Mouse (Mus musculus) intestine, embryonic 16.5 days (tissue): ENCODE results near the gene Tmem44. TPM values are rescaled to one million over a fixed set of nuclear protein-coding genes. Genes with fewer than 3 reads are reported as not detected.

Experiments used
- ATAC-seq: fragments of 200-750 bp; cut with Nextera tagmentation; 2 replicates; pipeline ENCODE4 v1.8.0; 2017; ENCODE audit warnings: moderate TSS enrichment, moderate library complexity
- H3K27ac ChIP-seq: fragments of 300-500 bp; sonication (generic); 2 replicates; pipeline ENCODE4 v1.5.1; 2014; ENCODE audit warnings: mild to moderate bottlenecking, low read length
- H3K27me3 ChIP-seq: fragments of 300-500 bp; sonication (generic); replicated peaks from 2 replicates; pipeline ENCODE4 v1.6.1; 2014; ENCODE audit warnings: low read length, control low read depth, mixed read lengths; ENCODE audit not compliant: control insufficient read depth, insufficient read depth
- H3K36me3 ChIP-seq: fragments of 300-500 bp; sonication (generic); 2 replicates; pipeline ENCODE4 v1.6.1; 2014; ENCODE audit warnings: low read length, control low read depth; ENCODE audit not compliant: control insufficient read depth, insufficient read depth
- H3K4me1 ChIP-seq: fragments of 300-500 bp; sonication (generic); 2 replicates; pipeline ENCODE4 v1.6.1; 2014; ENCODE audit warnings: low read length, control low read depth, mixed read lengths; ENCODE audit not compliant: control insufficient read depth, insufficient read depth
- H3K4me2 ChIP-seq: fragments of 300-500 bp; sonication (generic); 2 replicates; pipeline ENCODE4 v1.6.1; 2014; ENCODE audit warnings: low read depth, low read length, control low read depth
- H3K4me3 ChIP-seq: fragments of 300-500 bp; sonication (generic); 2 replicates; pipeline ENCODE4 v1.5.1; 2014; ENCODE audit warnings: mild to moderate bottlenecking, low read length
- H3K9ac ChIP-seq: fragments of 300-500 bp; sonication (generic); 2 replicates; pipeline ENCODE4 v1.6.1; 2014; ENCODE audit warnings: low read depth, low read length
- H3K9me3 ChIP-seq: fragments of 300-500 bp; sonication (generic); 2 replicates; pipeline ENCODE4 v1.6.1; 2016; ENCODE audit warnings: low read length, control low read depth; ENCODE audit not compliant: control insufficient read depth
- whole genome bisulfite sequencing: fragments of 180-500 bp; shearing (Covaris S2); extraction: QIAGEN DNeasy Blood & Tissue Kit; methylation state at CpG from one replicate; pipeline ENCODE4 v1.1.7; 2014; 5-methylcytosine and 5-hydroxymethylcytosine counted together
- polyA plus RNA-seq: library from polyadenylated mRNA; unstranded; fragments of >200 nt; fragmentation: Nextera tagmentation; extraction: Ambion mirVana; gene quantifications from 2 replicates; pipeline ENCODE4 v1.2.1, GENCODE M21; 2015

The Tmem44 gene
- polyA plus RNA-seq, 1 experiment from 2014 or later, result 8.4 TPM

GRCm38 (mm10) chr16:30505311-30506031 lies 45.2 kb downstream of the Tmem44 start:
- peaks cover 28% of the 10 kb centered on the region for H3K4me1 ChIP-seq
- H3K27ac ChIP-seq, result no peak overlapping the region
- no peaks in the 10 kb centered on the region for H3K36me3 ChIP-seq
- no peak overlapping the region for H3K9ac ChIP-seq
- 83% methylated on average over 11 of the region's 11 CpGs for WGBS
- H3K4me2 ChIP-seq, result no peak overlapping the region
- H3K9me3 ChIP-seq, result no peaks in the 10 kb centered on the region
- no peak for ATAC-seq
- H3K27me3 ChIP-seq, result no peaks in the 10 kb centered on the region
- no peak overlapping the region for H3K4me3 ChIP-seq

DNA sequence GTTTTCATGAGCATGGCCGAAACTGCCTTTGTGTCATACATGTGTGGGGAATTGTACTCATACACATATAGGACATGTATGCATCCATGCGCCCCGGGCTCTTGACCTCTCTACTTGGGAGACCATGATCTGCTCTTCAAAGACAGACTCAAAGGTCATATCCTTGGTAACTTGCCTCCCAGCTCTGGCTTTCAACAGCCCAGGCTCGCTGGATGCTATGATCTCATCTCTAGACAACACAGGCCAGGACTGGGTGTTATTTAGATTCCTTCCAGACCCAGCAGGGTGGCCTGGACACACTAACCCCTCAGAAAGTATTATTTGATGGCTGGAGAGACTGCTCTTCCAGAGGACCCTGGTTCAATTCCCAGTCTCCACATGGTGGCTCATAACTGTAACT lies 45.8 kb downstream of the Tmem44 start:
- ATAC-seq, result no peak
- Histone ChIP-seq H3K4me2 (no peak overlapping the region), H3K4me1 (peaks cover 22% of the 10 kb centered on the region), H3K36me3 (no peaks in the 10 kb centered on the region), H3K27me3 (no peaks in the 10 kb centered on the region), H3K4me3 (no peak overlapping the region), H3K27ac (no peak overlapping the region), H3K9ac (no peak overlapping the region), H3K9me3 (no peaks in the 10 kb centered on the region)
- whole genome bisulfite sequencing, result 72% methylated on average over 4 of the region's 4 CpGs

GRCm38 (mm10) chr16:30503958-30504357 lies 46.7 kb downstream of the Tmem44 start:
- Histone ChIP-seq H3K27ac (no peak overlapping the region), H3K4me2 (no peak overlapping the region), H3K9ac (no peak overlapping the region), H3K9me3 (no peaks in the 10 kb centered on the region), H3K27me3 (no peaks in the 10 kb centered on the region), H3K4me1 (peaks cover 22% of the 10 kb centered on the region), H3K36me3 (no peaks in the 10 kb centered on the region), H3K4me3 (no peak overlapping the region)
- ATAC-seq, result peak; percentile 41
- 14% methylated on average over 15 of the region's 15 CpGs for WGBS

DNA sequence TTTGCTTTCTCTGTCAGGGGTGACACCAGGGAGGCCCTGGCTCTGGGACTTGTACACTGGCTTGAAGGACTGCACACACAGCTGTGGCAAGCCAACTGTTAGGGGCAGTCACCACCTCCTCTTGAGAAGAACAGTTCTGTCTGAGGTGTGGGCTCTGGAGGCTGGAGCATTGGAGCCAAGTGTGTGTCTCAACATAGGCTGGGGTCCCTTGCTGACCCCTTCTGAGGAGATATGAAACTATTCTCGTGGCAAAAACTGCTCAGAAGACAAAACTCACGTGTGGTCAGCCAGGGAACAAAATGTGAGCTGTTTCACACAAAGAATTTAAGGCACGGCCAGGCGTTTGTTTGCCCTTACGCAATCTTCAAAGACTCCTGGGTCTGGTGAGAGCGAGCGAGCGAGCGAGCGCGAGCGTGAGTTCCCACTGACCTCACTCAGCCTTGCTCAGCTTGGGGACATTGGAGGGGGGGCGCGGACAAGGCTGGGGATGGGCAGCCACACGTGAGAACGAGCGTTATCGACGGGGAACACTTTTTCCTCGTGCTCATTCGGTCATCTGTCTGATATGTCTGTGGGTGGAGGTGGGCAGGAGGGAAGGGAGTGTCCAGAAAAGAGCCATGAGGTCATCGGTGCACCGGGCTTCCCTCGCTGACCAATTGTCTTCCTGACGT lies 48.3 kb downstream of the Tmem44 start:
- 15% methylated on average over 25 of the region's 25 CpGs for WGBS
- peak overlapping the region; percentile 66 for H3K27ac ChIP-seq

GRCm38 (mm10) chr16:30501621-30502020 lies 49.0 kb downstream of the Tmem44 start:
- H3K27me3 ChIP-seq, result no peaks in the 10 kb centered on the region
- no peak overlapping the region for H3K4me2 ChIP-seq
- no peak overlapping the region for H3K27ac ChIP-seq
- no peaks in the 10 kb centered on the region for H3K9me3 ChIP-seq
- 60% methylated on average over 5 of the region's 5 CpGs for WGBS
- H3K4me1 ChIP-seq, result peaks cover 19% of the 10 kb centered on the region
- ATAC-seq, result no peak
- H3K4me3 ChIP-seq, result no peak overlapping the region
- H3K9ac ChIP-seq, result no peak overlapping the region
- no peaks in the 10 kb centered on the region for H3K36me3 ChIP-seq

More for the DNA sequence above, 48.3 kb downstream of the Tmem44 start:
- ATAC-seq, result peak; percentile 55
- no peaks in the 10 kb centered on the region for H3K27me3 ChIP-seq
- peak overlapping the region; percentile 28 for H3K4me3 ChIP-seq
- no peaks in the 10 kb centered on the region for H3K9me3 ChIP-seq
- peak overlapping the region; percentile 61 for H3K9ac ChIP-seq
- H3K4me1 ChIP-seq, result peaks cover 22% of the 10 kb centered on the region
- peak overlapping the region; percentile 58 for H3K4me2 ChIP-seq
- H3K36me3 ChIP-seq, result no peaks in the 10 kb centered on the region

DNA sequence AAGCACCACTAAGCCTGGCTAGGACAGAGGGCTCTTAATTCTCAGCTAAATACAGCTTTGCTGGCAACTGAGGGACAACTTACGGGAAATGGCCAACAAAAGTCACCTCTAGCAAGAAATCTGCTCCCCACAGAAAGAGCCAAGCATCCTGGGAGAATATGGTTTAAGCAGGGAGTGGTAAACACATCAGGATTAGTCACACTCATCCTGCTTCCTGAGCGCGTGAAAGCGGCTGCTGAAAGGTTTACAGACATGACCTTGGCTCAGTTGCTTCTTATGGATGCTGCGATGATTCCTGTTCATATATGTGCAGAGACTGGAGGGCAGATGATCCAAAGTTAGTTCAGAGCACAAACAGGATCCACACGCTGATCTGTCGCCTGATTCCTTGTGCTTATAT lies 50.4 kb downstream of the Tmem44 start:
- no peaks in the 10 kb centered on the region for H3K9me3 ChIP-seq
- 81% methylated on average over 7 of the region's 7 CpGs for WGBS
- H3K9ac ChIP-seq, result no peak overlapping the region
- H3K4me2 ChIP-seq, result no peak overlapping the region
- peaks cover 19% of the 10 kb centered on the region for H3K4me1 ChIP-seq
- H3K36me3 ChIP-seq, result no peaks in the 10 kb centered on the region
- ATAC-seq, result no peak
- no peak overlapping the region for H3K4me3 ChIP-seq
- no peaks in the 10 kb centered on the region for H3K27me3 ChIP-seq
- no peak overlapping the region for H3K27ac ChIP-seq

DNA sequence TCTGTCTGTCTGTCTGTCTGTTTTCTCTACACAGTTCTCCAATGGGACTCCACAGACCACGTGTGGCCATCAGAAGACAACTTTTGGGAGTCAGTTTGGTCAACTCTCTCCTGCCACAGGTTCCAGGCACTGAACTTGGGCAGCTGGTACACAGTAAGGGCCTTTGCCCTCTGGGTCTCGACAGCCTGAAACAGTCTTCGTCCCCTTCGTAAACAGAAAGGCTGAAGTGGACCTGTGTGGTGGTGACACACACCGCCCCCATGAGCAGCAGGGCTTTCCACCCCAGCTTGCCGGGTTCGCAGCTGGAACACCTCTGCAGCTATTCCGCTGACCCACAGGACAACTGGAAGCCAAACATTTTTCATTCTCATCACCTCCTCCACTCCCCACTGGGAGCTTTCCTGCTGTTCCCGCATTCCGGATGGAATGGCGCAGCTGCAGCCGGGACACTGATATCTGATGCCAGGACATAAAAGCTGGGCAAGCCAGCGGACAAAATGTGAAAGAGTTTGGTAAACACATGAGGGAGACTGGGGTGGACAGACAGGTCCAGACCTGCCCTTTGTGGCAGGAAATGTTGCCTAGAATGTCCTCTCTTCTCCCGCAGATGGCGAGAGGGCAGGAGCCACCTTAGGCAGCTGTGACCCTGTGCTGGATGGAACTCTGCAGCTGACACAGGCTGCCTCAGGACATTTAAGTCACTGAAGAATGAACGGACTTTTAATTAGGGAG lies 51.4 kb downstream of the Tmem44 start:
- H3K27me3 ChIP-seq, result no peaks in the 10 kb centered on the region
- H3K9ac ChIP-seq, result no peak overlapping the region
- ATAC-seq, result no peak
- H3K4me1 ChIP-seq, result peaks cover 19% of the 10 kb centered on the region
- no peak overlapping the region for H3K4me3 ChIP-seq
- H3K36me3 ChIP-seq, result no peaks in the 10 kb centered on the region
- H3K4me2 ChIP-seq, result no peak overlapping the region
- WGBS, result 37% methylated on average over 16 of the region's 16 CpGs
- no peaks in the 10 kb centered on the region for H3K9me3 ChIP-seq
- no peak overlapping the region for H3K27ac ChIP-seq

DNA sequence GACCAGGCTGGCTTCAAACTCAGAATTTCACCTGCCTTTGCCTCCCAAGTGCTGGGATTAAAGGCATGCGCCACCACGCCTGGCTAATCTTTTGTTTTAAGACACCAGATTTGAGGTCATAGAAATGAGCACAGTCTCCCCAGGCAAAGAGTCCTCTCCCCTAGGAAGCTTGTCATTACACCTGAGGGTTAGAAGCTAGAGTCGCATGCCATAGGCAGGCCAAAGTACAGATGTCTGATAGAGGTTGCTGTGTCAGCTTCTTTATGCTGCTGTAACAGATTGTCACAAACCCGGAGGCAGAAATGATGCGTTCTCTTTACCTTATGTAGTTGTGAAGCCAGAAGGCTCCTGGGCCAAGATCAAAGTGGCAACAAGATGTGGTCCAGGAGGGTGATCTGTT lies 53.3 kb downstream of the Tmem44 start:
- 80% methylated on average over 5 of the region's 5 CpGs for WGBS
- H3K9me3 ChIP-seq, result no peaks in the 10 kb centered on the region
- peak; percentile 60 for ATAC-seq

DNA sequence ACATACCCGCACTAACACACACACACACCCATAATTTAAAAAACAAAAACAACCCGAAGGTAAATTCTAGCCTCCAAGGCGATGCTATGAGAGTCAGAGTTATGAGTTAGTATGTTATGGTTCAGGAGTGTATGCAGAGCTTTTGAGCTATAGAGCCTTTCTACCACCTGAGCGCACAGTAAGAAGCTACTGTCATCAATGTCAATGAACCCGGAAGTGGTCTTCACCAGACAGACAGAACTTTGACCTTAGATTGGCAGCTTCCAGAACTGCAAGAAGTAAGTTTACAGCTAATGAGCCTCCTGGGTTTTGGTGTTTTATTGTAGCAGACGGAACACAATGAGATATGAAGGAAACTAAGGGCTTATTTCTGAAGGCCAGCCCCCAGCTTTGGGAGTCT lies 55.8 kb downstream of the Tmem44 start:
- Histone ChIP-seq H3K4me2 (no peak overlapping the region), H3K4me3 (no peak overlapping the region), H3K27me3 (no peaks in the 10 kb centered on the region), H3K36me3 (no peaks in the 10 kb centered on the region), H3K4me1 (peaks cover 5% of the 10 kb centered on the region; the same call in 1 of the 2 replicates), H3K9ac (no peak overlapping the region), H3K27ac (peak overlapping the region; percentile 38; the same call in 1 of the 2 replicates), H3K9me3 (no peaks in the 10 kb centered on the region)
- peak; percentile 73 for ATAC-seq
- WGBS, result 79% methylated on average over 6 of the region's 6 CpGs

More for the DNA sequence above, 53.3 kb downstream of the Tmem44 start:
- Histone ChIP-seq H3K27ac (no peak overlapping the region), H3K4me1 (peaks cover 9% of the 10 kb centered on the region), H3K27me3 (no peaks in the 10 kb centered on the region), H3K36me3 (no peaks in the 10 kb centered on the region), H3K4me3 (no peak overlapping the region), H3K9ac (no peak overlapping the region), H3K4me2 (no peak overlapping the region)
